Mouse (Mus musculus) thymus, postnatal 4 days (tissue): ENCODE measurements around the gene Lpp.
A peak's percentile ranks its signal among the peaks of the same experiment; 100 is the strongest.

Experiments used
- DNase-seq: peaks from one replicate; pipeline ENCODE4 v3.0.0; 2021

Lpp gene

GRCm38 (mm10) chr16:24400776-24401175, 7.5 kb downstream of the Lpp start:
- DNase-seq: no peak

- DNase-seq: no peak
Measured at GRCm38 (mm10) chr16:24402801-24403200, 9.5 kb downstream of the Lpp start.

GRCm38 (mm10) chr16:24403733-24404380, 10.6 kb downstream of the Lpp start:
- peak; percentile 1 for DNase-seq

GRCm38 (mm10) chr16:24406521-24406920, 13.2 kb downstream of the Lpp start:
- peak; percentile 2 for DNase-seq

GRCm38 (mm10) chr16:24411281-24411680, 18.0 kb downstream of the Lpp start:
- no peak for DNase-seq

GRCm38 (mm10) chr16:24412193-24412592, 18.9 kb downstream of the Lpp start:
- DNase-seq: no peak

- DNase-seq: peak; percentile 50
Measured at GRCm38 (mm10) chr16:24413059-24413458, 19.8 kb downstream of the Lpp start.

GRCm38 (mm10) chr16:24418022-24418421, 24.7 kb downstream of the Lpp start:
- DNase-seq: no peak

- no peak for DNase-seq
Measured at GRCm38 (mm10) chr16:24420603-24421120, 27.4 kb downstream of the Lpp start.

GRCm38 (mm10) chr16:24421687-24422418, 28.5 kb downstream of the Lpp start:
- no peak for DNase-seq

- no peak for DNase-seq
Measured at GRCm38 (mm10) chr16:24423196-24423595, 29.9 kb downstream of the Lpp start.

- no peak for DNase-seq
Measured at GRCm38 (mm10) chr16:24423751-24424150, 30.4 kb downstream of the Lpp start.

- DNase-seq: no peak
Measured at GRCm38 (mm10) chr16:24424356-24424977, 31.2 kb downstream of the Lpp start.

- DNase-seq: no peak
Measured at GRCm38 (mm10) chr16:24425816-24426215, 32.5 kb downstream of the Lpp start.

- no peak for DNase-seq
Measured at GRCm38 (mm10) chr16:24427606-24428005, 34.3 kb downstream of the Lpp start.

GRCm38 (mm10) chr16:24428055-24428454, 34.7 kb downstream of the Lpp start:
- DNase-seq: no peak

- DNase-seq: peak; percentile 73
Measured at GRCm38 (mm10) chr16:24428742-24429141, 35.4 kb downstream of the Lpp start.

GRCm38 (mm10) chr16:24429691-24430090, 36.4 kb downstream of the Lpp start:
- no peak for DNase-seq

- DNase-seq: peak; percentile 8
Measured at GRCm38 (mm10) chr16:24431808-24432207, 38.5 kb downstream of the Lpp start.

GRCm38 (mm10) chr16:24433563-24433962, 40.3 kb downstream of the Lpp start:
- DNase-seq: no peak

GRCm38 (mm10) chr16:24434026-24434425, 40.7 kb downstream of the Lpp start:
- no peak for DNase-seq

GRCm38 (mm10) chr16:24434531-24435114, 41.3 kb downstream of the Lpp start:
- peak; percentile 52 for DNase-seq

GRCm38 (mm10) chr16:24435115-24435553, 41.8 kb downstream of the Lpp start:
- DNase-seq: peak; percentile 41
